Mouse (Mus musculus): ENCODE results near the gene Dmrt2. TPM values are rescaled to one million over a fixed set of nuclear protein-coding genes. Genes with fewer than 3 reads are reported as not detected.

Dmrt2 gene
- under 1 TPM; 0.48 to 0.62 TPM for total RNA-seq (2021)
- long read RNA-seq, experiment 1: 0 reads
- long read RNA-seq, experiment 2: 0 reads

GRCm38 (mm10) chr19:25672101-25672950 lies at the start of gene Dmrt2:
Gene Dmrt2 (plus strand): TSS chr19:25672411.
- peak; percentile 40 to 63 for DNase-seq (ENCODE audit: low spot score in 2 of 2)

- peak in 1 of 2 experiments; percentile 71 for DNase-seq (ENCODE audit: low spot score in 2 of 2)
These were observed 43.7 kb upstream of the Dmrt2 start for GRCm38 (mm10) chr19:25628490-25628889.

- no peak for DNase-seq (ENCODE audit: low spot score in 2 of 2)
These were observed 37.1 kb upstream of the Dmrt2 start for GRCm38 (mm10) chr19:25635119-25635518.

DNA sequence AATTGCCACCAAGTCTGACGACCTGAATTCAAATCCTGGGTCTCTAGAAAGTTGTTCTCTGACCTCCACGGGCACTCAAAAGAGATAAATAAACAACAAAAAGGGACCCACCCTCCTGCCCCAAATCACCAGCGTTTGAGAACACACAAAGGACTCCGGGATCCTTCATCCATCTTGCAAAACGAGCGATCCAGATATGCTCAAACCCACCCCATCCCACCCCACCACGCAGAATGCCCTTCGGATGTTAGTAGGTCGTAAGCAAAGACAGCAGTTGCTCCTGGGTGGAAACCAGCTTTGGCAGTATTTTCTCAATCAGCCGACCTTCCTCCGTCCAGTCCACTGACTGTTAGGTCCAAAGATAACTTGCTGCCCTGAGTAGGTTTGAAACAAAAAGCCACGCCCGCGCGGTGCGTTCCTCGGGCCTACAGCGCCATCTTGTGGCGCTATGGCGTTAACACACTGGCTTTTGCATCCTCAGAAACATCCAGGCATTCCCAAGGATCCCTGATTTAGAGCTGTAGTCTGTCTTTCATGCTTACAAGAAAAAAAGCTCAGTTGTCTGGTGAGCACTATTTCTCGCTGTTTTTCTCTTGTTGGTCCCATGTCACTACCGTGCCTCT lies 36.5 kb upstream of the Dmrt2 start:
- peak; percentile 65 to 74 for DNase-seq (ENCODE audit: low spot score in 2 of 2)

DNA sequence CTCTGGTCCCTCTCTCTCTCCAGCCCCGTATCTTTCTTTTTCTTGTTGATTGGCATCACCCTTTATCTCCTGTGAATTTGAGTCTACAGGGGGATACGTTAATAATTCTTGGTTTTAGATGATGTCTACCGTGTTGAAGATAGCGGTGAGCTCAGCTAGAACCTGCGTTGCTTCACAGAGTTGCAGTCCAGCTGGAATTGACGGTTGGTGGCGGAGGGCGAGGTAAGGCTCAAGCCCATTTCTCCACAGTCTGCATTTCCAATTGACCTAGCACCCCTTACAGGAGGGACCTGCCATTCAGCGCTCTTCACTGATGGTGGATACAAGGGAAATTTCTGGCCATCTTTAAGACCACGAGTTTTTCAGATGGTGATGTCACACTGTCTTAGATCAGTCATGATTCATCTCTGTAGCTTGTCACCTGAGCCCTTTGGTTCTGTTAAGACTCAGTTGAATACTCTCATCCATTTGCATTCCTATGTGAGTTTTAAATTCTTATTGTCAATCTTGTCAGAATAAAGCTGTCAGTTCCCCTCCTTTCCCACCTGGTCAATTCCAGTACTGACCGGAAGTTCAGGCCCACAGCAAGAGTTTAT lies 33.3 kb upstream of the Dmrt2 start:
- DNase-seq (ENCODE audit: low spot score in 2 of 2): no peak

GRCm38 (mm10) chr19:25641786-25642185 lies 30.4 kb upstream of the Dmrt2 start:
- no peak for DNase-seq (ENCODE audit: low spot score in 2 of 2)

GRCm38 (mm10) chr19:25647136-25647535 lies 25.1 kb upstream of the Dmrt2 start:
- DNase-seq (ENCODE audit: low spot score in 2 of 2): no peak

DNA sequence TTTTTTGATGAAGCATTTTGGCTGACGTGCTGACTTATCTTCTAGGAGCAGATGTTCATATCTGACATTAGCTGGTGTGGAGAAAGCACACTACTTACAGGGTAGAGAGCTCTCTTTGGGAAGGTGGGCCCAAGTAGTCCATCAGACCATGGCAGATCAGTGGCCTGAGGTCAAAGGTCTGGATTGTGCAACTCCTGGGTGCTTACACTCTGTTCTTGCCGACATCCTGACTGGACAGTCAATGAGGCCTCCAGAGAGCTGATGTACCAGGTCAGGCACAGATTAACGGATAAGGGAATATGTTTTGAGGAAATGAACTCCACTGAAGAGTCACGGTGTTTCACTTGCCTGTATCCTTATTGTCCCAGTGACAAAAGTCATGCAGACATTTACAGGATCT lies 23.5 kb upstream of the Dmrt2 start:
- no peak for DNase-seq (ENCODE audit: low spot score in 2 of 2)

- DNase-seq (ENCODE audit: low spot score in 2 of 2): no peak
These were observed 21.7 kb upstream of the Dmrt2 start for GRCm38 (mm10) chr19:25650474-25650873.

- DNase-seq (ENCODE audit: low spot score in 2 of 2): no peak
These were observed 19.7 kb upstream of the Dmrt2 start for GRCm38 (mm10) chr19:25652560-25652959.

DNA sequence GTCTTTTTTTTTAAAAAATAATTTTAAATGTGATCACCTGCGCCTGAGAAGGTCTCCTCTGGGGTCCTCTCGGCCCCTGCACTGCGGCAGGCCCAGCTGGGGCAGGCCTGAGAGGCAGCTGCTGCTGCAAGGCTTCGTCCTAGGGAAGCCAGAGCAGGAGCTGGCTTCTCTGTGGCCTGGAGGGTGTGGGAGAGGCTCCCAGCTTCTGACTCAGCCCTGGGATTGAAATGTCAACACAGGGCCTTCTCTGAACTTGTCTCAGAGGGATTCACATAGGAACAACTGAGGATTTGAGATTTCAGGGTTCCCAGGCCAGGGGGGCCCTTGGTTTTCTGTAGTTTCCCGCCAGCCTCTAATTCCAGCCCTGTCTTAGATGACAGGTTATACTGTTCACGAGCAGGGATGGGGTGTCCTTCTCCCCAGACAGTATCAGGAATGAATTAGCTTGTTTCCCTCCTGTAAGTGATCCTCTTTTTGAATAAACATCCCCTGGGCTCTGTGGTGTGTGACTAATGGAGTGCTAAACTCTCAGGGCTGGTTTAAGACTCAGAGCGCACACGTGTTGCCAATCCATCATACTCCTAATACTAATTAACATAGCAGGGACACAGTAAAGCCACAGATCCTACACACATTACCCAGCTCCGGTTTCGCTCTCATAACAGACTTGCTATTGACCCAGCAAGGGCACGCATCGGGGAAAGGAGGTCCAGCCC lies 18.0 kb upstream of the Dmrt2 start:
- no peak for DNase-seq (ENCODE audit: low spot score in 2 of 2)

DNA sequence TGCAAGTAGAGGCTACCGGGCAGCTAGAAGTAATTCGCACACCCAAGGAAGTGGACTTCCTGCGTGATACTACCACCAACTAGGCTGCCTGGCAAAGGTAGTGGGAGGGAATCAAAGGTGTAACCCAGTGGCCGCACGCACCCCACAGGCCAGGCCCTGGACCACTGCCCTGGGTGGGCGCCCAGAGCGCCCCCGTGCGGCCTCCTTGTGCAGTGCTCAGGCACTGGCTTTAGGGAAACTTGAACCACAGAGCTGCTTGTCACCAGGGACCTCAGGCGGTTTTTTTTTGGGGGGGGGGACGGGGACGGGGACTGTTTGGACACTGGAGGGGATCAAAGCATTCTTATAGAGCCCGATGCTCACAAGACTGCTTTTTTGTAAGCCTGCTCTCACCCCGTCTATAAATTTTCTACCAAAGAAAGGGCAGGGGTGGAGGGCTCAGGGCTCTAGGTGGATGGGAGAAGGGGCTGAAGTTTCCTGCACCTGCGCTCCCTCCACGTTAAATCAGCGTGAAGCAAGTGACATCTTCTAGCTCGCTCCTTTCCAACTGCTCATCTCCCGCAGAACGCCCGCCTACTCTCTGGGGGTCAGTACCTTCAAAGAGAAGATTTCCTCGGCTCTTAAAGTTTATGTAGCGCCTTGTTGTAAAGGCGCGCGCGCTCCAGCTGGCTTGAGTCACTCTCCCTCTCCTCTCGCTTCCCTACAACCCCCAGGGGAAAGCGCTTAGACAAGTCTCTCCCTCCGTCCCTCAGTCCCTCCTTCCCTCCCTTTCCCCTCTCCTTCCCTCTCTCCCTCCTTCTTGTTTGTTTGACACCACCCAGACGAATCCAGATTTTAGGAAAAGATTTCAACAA lies 6.5 kb upstream of the Dmrt2 start:
- DNase-seq (ENCODE audit: low spot score in 2 of 2): no peak

DNA sequence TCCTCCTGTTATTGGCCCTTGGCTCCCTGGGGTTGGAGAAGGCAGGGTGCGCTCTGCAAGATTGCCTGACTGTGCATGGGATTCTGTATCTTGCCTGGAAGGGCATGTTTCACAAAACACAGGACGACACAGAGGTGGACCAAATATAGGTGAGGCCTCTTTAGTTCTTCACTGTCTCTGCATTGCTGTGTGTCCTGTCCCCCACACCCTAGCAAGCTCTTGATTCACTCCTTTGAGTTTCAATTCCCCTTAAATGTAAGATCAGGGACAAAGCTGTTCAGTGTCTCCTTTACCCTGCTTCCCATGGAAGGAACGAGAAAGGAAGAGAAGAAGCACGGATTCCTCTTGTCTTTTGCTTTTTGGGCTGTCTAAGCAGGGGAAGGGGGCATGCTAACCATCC lies 4.4 kb upstream of the Dmrt2 start:
- DNase-seq (ENCODE audit: low spot score in 2 of 2): no peak

DNA sequence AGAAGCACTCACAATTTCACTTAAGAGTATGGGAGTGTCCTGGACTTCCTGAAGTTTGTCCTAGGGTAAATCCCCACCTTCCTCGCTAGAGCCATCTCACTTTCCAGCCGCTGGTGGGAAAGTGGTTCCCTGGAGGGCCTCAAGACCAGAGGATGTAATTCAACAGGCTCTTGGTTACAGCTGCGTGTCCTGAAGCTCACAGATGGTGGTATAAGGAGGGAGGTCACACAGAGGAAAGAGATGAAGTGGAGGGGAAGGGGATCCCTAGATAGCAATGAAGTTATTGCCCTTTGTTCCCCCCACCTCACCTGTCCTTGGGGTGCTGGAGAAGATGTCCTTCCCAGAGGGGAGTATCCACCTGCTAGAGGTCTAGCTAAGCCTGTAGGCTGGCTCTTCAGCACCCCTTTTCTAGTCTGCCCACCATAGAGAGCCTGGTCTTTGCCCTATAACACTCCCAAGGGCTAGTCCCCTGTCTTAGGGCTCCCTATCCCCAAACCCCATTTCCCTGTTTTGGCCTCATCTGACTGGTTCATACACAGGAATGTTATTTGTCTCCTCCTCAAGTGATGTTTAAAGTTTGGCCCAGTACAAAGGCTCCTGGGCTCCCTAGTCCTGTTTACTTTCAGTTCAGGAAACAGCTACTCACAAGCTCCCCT lies 2.5 kb upstream of the Dmrt2 start:
- DNase-seq (ENCODE audit: low spot score in 2 of 2): no peak

DNA sequence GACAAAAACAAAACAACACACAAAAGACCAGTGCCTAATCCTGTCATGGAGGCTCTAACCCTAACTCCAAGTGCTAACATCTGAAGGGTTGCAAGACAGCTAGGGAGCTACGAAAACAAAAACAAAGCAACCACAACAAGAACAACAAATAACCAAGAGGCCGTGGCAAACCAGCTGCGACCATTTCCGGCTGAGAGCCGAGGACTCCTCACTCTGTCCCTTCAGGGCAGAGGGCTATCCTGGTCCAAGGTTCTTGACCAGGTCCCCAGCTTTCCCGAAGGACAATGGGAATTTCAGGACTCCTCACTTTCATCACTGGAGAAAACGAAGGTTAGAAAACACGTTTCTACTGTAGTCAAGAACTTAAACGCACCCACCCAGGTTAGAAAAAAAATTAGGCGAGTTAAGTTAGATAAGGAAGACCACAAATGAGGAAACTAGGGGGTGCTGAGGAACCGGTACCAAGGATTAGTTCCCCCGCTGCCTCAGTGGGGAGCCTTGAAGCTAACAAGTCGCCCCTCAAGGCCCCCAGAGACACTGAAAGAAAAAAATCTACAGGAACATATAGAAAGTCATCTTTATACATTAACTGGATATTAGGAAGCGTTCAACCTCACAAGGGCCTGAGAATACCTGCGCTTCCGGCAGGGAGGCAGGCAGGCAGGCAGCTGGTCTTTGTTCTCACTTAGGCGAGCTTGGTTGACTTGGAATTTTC lies 1.5 kb upstream of the Dmrt2 start:
- no peak for DNase-seq (ENCODE audit: low spot score in 2 of 2)

- DNase-seq (ENCODE audit: low spot score in 2 of 2): peak in 1 of 2 experiments; percentile 11
These were observed 530 bp upstream of the Dmrt2 start for GRCm38 (mm10) chr19:25671681-25672080.

DNA sequence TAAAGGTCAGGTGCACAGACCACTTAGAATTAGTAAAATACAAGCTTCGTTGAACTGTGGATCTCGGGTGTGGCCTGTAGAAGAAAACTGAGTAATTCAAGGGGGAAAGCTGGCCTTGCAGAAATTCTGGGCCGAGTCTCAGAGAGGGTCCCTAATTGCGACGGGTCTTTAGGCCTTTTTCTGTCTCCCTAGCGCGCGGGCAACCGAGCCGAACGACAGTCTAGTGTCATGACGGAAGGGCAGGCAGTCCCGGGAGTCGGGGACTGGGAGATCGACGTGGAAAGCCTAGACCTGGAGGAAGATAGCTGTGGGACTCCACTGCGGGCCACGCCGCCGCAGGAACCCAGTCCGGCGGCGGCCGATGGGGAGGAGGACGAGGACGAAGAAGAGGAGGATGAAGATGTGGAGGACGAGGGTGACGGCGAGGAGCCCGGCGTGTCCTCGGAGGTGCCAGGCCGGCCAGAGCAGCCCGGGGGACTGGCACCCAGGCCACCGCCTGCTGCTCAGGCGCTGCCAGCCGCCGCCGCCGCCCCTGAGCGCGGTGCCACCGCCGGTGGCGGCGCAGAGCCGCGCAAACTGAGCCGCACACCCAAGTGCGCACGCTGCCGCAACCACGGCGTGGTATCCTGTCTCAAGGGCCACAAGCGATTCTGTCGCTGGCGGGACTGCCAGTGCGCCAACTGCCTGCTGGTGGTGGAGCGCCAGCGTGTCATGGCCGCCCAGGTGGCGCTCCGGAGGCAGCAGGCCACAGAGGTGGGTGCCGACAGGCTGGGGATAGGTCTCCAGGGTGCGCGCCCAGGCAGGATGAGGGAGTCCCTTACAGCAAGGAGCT lies 1.2 kb downstream of the Dmrt2 start:
- no peak for DNase-seq (ENCODE audit: low spot score in 2 of 2)

DNA sequence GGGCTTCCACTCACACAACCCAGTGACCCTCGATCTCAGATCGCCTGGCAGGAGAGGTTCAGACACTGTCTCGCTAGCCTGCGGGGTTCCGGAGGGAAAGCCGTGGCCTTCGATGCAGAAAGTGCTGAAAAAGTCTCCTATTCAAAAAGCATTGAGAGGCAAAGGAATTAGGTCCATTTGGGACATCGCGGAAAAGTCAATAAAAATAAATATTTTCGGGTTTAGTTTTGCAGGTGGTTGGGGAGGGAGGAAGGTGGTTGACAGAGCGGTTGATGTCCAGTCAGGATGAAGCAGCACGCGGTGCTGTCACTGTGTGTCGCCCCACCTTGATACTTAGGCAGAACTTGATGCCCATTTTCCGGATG lies 1.8 kb downstream of the Dmrt2 start:
- DNase-seq (ENCODE audit: low spot score in 2 of 2): no peak

DNA sequence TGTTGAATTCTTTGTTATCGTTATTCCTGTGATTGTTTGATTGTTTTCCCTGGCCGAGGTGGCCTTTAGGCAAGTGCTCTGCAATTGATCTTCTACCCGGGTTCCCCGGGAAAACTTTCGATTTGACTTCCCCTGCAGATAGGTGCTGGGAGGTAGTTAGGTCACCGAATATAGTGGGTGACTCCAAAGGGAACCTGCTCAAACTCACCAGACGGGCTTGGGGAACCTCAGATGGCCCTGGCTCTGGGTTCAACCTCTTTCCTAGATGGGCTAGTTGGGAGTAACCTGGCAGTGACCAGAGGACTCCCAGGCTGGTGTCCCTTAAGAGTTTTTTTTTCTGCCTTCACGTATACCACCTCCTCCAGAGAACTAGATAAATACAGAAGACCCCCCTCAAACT lies 2.5 kb downstream of the Dmrt2 start:
- no peak for DNase-seq (ENCODE audit: low spot score in 2 of 2)
